Mouse (Mus musculus): ENCODE results near the gene Nfia.

GRCm38 (mm10) chr4:97820474-97821259 is 48.1 kb downstream of the Nfia start:
- TF ChIP-seq CTCF (IDR thresholded peaks at IDR 0.05; ENCODE audit: low read depth, low read length) (no peak), POLR2AphosphoS5 (IDR thresholded peaks at IDR 0.05; ENCODE audit: insufficient replicate concordance, low read depth, low read length) (no peak), GATA1 (IDR thresholded peaks at IDR 0.05; ENCODE audit: borderline replicate concordance, low read length) (no peak), TAL1 (conservative IDR thresholded peaks at IDR 0.05; ENCODE audit: low read depth, low read length) (no peak)

Measured in G1E (cell line).